Mouse (Mus musculus): Measurements from ENCODE around the gene Card11.

Card11 gene

DNA sequence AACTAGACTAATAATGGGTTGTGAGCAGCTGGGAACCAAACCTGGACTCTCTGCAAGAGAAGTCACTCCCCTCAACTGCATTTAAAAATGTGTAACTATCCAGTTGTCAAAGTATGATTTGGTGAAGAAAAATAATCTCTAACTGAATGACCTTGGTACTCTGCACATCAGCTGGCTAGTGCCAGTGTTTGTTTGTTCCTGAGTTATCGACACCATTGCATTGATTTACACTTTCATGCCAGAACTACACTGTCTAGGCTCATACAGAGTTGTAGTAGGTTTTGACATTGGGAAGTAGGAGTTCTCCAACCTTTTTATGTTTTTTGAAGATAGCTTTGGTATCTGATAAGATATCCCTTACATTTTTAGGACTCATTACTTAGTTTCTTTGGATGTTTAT, 81.9 kb downstream of the Card11 start:
- in situ Hi-C loops (cut with MboI, MseI): no loop called here

DNA sequence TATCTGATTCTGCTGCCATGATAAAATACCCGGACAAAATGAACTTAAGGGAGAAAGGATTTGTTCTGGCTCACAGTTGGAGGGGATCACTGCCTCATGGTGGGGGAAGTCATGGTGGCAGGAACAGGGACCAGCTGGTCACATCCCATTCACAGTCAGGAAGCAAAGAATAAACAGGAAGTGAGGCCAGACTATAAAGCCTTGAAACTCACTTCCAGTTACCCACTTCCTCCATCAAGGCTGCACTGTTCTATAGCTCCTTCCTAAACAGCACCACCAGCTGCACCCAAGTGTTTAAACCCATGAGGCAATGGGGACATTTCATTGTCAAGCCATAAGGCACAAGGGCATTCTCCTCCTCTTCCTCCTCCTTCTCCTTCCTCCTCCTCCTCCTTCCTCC, 82.6 kb downstream of the Card11 start:
- in situ Hi-C loops (cut with MboI, MseI): no loop called here

- in situ Hi-C loops (cut with MboI, MseI): no loop called here
Measured at GRCm38 (mm10) chr5:140910841-140911240, 89.5 kb downstream of the Card11 start.

DNA sequence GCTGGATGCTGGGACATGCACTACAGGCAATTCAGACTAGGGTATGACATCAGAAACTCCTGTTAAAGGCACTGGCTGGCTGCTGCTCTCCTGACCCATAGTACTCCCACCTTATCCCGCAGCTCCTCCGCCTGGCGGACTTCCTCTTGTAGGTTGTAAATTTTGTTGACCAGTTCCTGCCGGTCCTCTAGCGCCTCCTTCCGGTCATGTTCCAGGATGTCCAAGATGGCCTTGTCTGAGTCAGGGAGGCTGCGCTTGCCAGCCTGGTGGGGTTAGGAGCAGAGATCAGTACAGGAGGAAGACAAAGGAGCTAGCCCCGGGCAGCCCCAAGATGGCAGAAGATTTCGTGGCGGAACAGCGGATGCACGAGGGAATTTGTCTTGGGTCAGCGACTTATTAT, 99.5 kb downstream of the Card11 start:
- in situ Hi-C loops (cut with MboI, MseI): no loop called here

DNA sequence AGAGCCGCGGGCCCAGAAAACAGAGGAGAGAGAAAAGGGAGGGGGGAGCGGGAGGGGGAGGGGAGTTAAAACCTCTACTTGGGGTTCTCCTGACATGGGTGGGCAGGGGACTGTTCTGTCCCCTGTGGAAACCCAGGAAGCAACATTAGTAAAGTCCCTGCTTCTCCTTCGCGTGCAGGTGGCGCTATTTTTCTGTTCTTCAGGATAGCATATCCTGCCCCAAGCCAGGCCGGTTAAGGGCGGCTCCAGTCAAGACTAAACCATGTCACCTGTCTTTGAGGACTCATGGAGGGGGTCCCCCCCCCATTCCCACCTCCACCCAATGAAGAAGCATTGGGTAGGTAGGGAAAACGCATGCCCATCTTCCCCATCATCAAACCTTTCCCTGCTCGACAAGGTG, 109.3 kb downstream of the Card11 start:
- in situ Hi-C loops (cut with MboI, MseI): no loop called here

DNA sequence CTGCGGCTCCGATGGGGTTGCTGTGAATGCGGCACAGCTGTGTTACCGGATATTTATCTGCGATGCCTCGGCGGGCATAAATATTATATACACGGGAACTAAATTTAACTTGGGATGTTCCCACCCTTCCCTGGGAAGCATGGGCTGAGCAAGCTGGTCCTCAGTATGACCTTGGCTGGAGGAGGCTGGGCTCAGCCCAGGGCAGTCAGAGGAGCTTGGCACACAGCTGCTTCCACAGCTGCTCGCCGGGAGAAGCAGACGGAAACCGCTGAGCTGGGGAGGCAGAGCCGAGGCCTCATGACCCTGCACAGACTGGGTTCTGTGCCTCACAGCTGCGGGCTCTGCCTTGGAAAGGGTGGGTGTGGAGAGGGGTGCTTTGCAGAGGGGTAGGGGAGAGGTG, 110.3 kb downstream of the Card11 start:
- in situ Hi-C loops (cut with MboI, MseI): no loop called here

GRCm38 (mm10) chr5:140889539-140889938, 110.8 kb downstream of the Card11 start:
- in situ Hi-C loops (cut with MboI, MseI): no loop called here

GRCm38 (mm10) chr5:140887871-140888270, 112.5 kb downstream of the Card11 start:
- in situ Hi-C loops (cut with MboI, MseI): no loop called here

GRCm38 (mm10) chr5:140884966-140885365, 115.4 kb downstream of the Card11 start:
- in situ Hi-C loops (cut with MboI, MseI): no loop called here

DNA sequence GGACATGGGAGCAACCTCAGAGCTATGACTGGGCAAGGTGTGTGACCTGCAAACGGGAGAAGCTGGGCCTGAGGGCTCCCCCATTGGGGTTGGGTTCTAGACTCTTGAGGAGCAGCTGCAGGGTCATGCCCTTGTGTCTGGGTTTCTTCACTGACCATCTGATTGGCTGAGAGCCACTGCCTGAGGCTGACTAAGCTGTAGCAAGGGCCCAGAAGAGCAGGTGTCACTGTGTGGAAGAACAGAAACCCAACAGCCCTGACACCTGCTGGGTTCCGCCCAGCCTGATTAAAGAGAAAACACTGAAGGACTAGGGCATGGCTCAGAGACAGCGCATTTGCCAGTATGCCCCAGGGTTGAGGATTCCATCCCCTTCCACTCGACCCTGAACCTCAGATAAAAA, 118.0 kb downstream of the Card11 start:
- in situ Hi-C loops (cut with MboI, MseI): no loop called here

- in situ Hi-C loops (cut with MboI, MseI): no loop called here
Measured at GRCm38 (mm10) chr5:140880151-140880550, 120.2 kb downstream of the Card11 start.

DNA sequence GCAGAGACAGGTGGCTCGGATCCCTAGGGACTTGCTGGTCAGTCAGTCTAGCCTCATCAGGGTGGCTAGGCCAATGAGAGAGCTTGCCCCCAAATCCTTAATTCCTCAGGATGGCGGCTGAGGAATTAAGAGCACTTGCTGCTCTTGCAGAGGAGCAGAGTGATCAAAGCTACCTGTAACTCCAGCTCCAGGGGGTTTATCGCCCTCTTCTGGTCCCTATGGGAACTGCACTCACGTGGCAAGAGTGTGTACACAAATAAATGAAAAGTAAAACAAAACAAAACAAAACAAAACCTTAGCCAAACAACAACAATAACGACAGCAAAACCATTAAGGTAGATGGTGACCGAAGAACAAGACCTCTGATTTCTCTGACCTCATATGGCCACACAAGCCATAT, 121.7 kb downstream of the Card11 start:
- in situ Hi-C loops (cut with MboI, MseI): no loop called here

- in situ Hi-C loops (cut with MboI, MseI): loop anchor here (25.0 kb wide), 1 partner anchor 1288 kb away; no protein-coding TSS in a partner anchor
Measured at GRCm38 (mm10) chr5:140873736-140874307, 126.6 kb downstream of the Card11 start.

DNA sequence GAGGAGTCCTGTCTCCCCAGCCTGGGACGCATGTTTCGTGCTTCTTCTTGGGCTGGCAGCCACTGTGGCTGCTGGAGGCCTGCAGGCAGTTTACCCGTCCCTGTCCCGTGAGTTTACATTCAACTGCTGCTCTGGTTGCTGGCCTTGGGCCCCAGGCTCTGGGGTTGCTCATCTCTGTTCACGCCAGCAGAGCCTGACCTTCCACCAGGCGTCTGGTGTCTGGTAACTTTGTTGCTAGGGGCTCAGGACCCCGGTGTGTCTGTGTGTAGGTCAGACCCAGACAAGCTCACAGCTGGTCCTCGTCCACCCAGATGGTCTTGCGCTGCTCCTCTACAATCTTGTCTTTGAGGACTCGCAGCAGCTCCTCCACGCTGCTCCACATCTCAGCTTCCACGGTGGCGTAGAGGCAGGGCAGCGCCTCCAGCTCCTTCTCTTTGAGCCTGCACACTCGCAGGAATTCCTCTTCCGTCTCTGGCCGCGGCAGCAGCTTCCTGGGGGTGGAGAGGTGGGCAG, 127.3 kb downstream of the Card11 start:
- in situ Hi-C loops (cut with MboI, MseI): loop anchor here (25.0 kb wide), 1 partner anchor 1289 kb away; no protein-coding TSS in a partner anchor

- in situ Hi-C loops (cut with MboI, MseI): loop anchor here (25.0 kb wide), 1 partner anchor 1290 kb away; no protein-coding TSS in a partner anchor
Measured at GRCm38 (mm10) chr5:140872532-140873038, 127.8 kb downstream of the Card11 start.

DNA sequence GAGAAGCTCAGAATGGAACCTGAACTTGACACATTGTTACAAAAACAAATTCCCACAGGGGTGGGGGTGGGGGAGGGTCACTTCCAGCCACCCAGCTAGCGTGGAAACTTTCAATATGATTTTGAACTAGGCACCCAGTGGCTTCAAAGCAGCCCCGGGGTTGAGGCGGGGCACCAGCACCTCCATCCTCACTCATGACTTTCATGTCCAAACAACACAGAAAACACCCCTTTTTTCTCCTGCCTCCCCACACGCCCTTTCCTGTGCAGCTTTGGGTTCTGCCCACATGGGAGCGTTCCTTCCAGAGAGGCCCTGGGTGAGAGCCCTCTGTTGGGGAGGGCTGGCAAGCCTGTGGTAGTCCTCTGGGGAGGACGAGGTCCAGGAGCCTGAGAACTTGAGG, 129.1 kb downstream of the Card11 start:
- in situ Hi-C loops (cut with MboI, MseI): loop anchor here (25.0 kb wide), 1 partner anchor 1291 kb away; no protein-coding TSS in a partner anchor

DNA sequence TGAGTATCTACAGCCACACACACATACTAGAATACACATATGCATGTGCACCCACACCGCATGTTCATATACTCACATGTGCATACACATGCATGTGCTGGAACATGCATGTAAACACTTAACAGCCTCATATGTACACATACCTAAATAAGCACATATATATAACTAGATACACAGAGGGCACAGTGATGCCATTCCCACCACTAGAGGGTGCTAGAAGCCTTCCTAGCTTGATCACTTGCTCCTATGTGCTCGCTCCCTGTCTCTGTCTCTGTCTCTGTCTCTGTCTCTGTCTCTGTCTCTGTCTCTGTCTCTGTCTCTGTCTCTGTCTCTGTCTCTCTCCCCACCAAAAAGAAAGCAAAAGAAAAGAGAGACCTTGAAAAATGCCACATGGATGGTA, 131.3 kb downstream of the Card11 start:
- in situ Hi-C loops (cut with MboI, MseI): loop anchor here (25.0 kb wide), 1 partner anchor 1293 kb away; no protein-coding TSS in a partner anchor

DNA sequence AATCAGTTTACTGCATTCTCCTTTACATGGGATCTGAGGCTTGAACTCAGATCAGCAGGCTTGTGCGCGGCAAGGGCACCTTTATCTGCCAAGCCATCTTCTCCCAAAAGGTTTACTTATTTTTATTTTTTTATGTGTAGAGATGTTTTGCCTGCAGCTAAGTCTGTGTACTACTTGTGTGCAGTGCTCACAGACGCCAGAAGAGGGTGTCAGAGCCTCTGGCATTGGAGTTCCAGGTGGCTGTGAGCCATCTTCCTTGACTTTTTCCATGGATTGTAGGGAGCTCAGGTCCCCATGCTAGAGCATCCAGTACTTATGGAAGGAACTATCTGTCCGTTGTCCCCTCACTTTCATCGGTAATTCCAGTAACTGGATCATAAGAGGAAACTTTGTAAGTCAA, 140.7 kb downstream of the Card11 start:
- in situ Hi-C loops (cut with MboI, MseI): loop anchor here (25.0 kb wide), 1 partner anchor 1303 kb away; no protein-coding TSS in a partner anchor

DNA sequence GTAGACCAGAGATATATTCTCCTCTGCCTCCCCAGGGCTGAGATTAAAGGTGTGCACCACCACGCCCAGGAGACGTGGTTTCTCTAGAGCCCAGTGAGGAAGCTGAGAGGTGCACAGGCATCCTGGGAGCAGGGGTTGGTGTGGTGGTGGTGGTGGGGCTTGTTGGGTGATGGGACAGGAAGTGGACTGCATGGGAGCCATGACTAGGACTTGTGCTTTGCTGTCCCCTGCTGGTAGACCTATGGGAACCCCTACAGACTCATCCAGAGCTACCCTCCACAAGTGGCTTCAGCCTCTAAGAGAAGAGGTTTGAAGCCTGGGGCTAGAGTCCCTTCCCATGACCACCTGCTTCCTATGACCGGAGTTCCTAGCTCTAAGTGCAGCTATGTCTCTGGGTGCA, 142.0 kb downstream of the Card11 start:
- in situ Hi-C loops (cut with MboI, MseI): loop anchor here (25.0 kb wide), 1 partner anchor 1304 kb away; no protein-coding TSS in a partner anchor

DNA sequence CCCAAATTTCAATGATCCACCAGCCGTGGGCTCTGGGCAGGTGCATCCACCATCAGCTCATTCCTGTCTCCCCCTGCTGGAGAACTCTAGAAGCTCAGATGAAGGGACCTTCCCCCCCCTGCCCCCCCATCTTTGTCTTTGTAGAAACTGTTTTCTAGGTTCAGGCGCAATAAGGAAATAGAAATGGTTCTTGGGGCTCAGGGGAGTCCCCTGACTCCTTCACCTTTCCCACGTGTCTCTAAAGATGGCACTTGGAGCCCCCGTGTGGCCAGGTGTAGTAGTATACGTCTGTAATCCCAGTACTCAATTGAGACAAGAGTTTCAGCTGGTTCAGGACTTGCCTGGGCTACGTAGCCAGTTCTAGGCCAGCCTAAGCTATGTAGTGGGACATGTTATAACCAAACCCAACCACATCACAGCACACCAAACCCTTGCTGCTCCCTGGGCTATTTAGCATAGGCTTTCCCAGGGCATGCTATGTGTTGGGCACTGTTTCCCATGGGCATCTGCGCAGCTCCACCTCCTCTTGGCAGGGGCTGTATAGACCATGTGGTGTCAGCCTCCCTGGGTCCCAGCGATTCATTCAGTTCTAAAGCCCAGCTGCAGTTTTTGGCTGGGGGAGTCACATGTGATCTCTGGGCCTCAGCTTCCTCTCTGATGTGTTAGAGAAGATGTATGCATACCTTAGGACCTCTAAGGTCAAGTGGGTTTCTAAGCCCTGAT, 142.8 kb downstream of the Card11 start:
- in situ Hi-C loops (cut with MboI, MseI): loop anchor here (25.0 kb wide), 1 partner anchor 1305 kb away; no protein-coding TSS in a partner anchor

DNA sequence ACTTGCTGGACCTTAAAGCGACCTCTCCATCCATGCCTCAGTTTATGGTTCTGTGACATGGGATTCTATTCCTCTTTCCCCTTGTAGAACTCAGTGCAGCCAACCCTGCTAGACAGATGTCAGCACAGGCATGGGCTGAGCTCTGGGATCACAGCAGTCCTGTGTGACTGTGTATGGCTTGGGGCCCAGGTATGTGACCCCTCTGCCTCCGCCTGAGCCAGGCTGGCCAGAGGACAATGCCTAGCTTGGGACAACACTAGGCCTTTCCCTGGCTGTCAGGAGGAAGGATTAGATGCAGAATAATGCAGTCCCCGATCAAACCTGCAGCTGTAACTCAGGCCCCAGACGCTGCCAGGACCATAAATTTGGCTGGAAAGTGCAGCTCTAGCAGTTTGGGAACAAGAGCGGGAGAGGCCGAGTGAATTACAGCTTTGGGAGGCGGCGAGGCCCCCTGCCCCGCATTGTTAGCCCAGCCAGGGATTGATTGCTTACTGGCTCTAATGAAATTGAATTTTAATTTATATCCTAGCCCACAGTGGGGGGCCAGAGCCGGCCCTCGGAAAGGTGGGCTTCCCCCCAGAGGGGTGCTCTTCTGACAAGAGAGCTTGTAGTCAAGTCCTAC, 144.4 kb downstream of the Card11 start:
- in situ Hi-C loops (cut with MboI, MseI): loop anchor here (25.0 kb wide), 1 partner anchor 1306 kb away; no protein-coding TSS in a partner anchor

GRCm38 (mm10) chr5:140854700-140855099, 145.7 kb downstream of the Card11 start:
- in situ Hi-C loops (cut with MboI, MseI): loop anchor here (25.0 kb wide), 1 partner anchor 1308 kb away; no protein-coding TSS in a partner anchor

Data from T-helper 1 cell (primary cell).